Mouse (Mus musculus) adrenal gland, postnatal 4 days (tissue): ENCODE measurements around the gene Ppp2r5d. TPM values are rescaled to one million over a fixed set of nuclear protein-coding genes. Genes with fewer than 3 reads are reported as not detected.

Experiments
- DNase-seq, 2 experiments: peaks; one replicate each; pipeline ENCODE4 v3.0.0; 2021 to 2022; ENCODE audit warnings: low spot score in 2 of 2, mixed read lengths in 2 of 2
- total RNA-seq, 2 experiments: library from RNA; stranded (reverse); gene quantifications; 2 replicates each; pipeline ENCODE4 v1.2.3; 2021

Gene Ppp2r5d
- total RNA-seq, 2 experiments from 2014 or later = 57.7 to 60.1 TPM

DNA sequence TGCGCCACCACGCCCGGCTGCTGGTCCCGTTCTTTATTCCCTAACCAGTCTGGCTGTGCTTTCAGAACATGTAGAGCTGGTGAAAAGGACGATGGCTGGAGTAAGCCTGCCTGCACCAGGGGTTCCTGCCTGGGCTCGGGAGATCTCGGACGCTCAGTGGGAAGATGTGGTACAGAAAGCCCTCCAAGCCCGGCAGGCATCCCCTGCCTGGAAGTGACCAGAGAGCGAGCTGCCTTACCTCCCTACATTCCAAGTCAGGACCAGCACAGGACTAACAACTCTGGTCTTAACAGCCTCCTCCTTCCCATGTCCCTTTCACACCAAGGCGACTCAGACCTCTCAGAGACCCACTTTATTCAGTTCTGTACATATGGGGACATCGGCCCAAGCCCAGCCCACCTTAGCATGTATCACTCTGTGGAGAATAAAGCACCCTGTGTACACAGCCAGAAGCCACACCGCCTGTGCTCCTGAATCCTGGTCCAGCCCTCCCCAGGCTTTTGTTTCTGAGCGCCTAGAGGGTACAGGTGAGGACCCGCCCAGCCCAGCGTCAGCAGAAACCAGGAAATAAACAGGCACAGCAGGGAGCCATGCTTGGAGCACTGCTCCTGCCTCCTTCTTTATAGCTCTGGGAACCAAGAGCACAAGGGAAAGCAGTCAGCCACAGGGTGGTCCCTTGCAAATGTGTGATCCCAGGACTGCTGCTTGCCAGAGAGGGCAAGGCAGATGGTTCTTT lies 22.1 kb downstream of the Ppp2r5d start:
- no peak for DNase-seq

DNA sequence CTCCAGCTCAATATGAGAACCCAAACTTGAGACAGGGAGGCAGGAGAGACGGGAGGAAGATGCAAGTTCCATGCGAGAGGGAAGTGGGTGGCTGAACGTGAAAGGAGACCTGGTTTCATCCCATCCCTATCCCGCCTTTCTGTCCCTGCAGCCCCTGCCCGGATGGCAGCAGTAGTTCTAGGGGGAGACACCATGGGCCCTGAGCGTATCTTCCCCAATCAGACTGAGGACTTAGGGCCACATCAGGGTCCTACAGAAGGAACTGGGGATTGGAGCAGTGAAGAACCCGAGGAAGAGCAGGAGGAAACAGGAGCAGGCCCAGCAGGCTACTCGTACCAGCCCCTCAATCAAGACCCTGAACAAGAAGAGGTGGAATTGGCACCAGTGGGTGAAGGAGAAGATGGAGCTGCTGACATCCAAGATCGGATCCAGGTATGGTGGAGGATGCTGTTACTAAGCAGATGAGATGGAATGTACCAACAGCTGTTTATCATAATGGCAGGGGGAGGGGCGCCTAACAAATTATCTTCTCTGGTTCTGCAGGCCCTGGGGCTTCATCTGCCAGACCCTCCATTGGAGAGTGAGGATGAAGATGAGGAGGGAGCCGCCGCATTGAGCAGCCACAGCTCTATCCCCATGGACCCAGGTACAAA lies 23.3 kb downstream of the Ppp2r5d start:
- DNase-seq = no peak

DNA sequence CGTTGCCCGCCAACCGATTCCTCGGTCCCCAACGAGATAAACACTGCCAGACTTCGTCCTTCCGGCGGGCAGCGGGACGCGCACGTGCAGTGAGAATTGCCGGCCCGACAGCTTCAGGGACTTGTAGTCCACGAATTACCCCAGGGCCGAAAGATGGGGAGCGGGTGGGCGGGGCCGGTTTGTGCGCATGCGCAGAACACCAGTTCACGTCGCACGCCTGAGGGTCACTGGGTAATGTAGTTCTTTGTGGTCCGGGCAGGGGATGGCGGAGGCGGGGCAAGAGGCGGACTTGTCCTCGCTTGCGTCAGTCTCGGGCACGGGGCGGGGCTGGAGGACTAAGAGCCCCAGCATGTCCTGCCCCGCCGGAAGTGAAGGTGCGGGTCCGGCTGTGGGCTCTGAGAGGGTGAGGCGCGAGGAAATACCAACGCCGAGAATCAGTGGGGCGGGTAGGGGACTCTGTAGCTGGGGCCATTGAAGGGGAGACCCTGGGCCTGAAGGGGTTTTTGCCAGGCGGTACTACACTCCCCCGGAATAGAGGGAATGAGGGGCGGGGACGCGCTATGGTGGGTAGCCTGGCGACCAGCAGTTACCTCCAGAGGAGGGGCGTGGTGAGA lies 24.0 kb downstream of the Ppp2r5d start, which contains the start of gene Klhdc3:
Gene Klhdc3, minus strand, starts transcription at position 155 of the 614 bp plus-strand sequence.
- DNase-seq = peak; percentile 91 to 94

DNA sequence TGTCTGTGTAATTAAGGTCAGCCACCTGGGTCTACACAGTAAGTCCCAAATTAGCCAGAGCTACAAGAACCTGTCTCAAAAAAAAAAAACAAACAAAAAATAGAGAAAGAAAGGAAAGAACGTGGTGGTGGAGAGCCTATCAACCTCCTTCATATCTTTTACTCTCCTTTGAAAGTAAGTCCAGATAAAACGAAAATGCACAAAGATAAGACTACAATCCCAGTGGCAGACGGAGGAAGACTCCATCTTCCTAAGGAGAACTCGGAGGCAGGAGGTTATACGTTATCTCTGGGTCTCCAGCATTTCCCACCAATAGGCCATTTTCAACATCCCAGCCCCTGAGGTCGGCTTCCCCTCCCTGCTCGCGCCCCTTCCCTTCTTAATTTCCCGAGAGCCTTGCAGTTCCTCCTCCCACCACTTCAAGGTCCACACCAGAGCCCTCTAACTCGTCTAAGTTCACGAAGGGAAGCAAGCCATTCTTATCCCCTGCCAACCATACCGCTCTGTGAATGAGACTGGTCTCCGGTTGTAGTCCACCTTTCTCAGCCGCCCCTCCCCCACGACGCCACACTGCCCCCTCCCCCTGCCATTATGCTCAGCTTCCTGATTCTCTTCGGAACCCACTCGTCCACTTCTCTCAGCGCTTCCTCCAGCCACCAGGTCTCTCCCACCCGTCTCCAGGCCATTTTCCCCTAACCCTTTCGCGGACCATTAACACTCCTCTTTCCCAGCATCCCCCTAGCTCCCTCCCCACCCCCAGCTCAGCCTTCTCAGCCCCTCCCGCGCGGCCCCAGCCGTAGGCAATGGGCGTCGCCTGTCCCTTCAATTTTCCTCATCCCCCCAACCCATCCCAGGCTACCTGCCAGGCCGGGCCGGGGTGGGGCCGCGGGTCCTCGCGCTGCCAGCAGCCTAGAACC lies 24.8 kb downstream of the Ppp2r5d start:
- no peak for DNase-seq

DNA sequence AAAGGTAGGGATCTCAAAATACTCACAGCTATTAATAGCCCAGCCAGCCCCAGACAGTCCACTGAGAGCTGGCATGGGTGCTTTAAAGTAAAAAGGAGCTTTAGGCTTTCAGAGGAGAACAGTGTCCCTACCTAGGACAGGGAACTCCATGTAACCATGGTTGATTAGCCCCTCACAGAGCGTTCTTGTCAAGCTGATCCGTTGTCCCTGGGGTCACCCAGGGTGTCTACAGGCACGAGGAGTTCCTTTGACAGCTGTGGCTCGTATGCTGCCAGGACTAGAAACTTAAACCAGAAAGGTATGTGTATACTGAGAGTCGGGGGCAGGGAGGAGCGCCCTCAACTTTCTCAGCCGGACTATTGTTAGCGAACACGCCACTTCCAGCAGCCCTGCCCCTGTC lies 26.0 kb downstream of the Ppp2r5d start:
- DNase-seq = no peak

DNA sequence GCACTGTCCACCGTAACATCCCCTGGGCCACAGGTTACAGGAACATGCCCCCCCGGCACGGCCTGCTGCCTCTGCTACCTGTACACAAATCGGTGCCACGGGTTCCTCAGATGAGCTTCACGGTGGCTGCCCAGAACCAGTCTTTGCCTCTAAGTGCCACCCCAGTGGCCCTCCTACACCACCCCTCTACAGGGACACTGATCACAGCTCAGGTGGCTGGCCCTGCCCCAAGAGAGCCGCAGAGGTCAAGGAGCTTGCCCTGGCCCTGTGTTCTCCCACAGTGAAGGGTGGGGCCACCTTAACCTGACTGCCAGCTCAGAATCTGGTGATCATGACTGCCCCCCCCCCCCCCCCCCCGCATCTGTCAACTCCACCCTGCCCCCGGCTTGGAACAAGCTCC lies 26.5 kb downstream of the Ppp2r5d start, which contains the start of gene Mea1:
Gene Mea1, plus strand, starts transcription at position 378 of the 400 bp plus-strand sequence.
- DNase-seq = no peak

DNA sequence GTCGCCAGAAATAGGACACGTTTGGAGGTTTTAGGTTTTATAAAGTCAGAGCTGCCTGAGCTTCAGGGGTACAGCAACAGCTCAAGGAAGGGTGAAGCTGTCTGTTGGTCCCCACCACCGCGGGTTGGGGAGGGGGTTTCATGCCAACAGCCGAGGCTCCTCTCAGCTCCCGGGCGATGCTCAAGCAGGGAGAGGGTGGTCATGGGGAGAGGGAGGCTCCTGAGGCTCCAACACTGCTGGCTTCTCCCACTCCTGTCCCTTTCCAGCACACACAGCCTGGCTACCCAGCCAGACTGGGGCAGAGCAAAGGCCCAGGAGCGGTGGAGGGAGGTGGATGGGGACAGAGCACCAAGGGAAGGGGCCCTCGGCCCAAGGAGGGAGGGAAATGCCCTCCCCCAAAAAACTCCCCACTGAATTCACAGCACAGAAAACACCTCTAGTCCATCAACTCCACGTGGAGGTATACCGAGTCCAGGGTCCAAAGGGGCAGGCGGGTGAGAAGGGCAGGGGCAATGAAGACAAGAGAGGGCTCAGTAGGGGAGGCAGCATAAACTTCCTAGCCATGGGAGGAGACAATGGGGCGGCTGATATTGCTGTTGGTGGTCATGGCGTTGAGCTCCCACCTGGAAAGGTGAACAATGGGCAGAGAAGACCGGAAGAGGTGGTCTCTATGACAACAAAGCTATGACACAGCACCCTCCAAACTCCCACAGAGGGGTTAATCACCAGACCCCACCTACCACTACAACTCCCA lies 30.2 kb downstream of the Ppp2r5d start:
- DNase-seq = no peak

DNA sequence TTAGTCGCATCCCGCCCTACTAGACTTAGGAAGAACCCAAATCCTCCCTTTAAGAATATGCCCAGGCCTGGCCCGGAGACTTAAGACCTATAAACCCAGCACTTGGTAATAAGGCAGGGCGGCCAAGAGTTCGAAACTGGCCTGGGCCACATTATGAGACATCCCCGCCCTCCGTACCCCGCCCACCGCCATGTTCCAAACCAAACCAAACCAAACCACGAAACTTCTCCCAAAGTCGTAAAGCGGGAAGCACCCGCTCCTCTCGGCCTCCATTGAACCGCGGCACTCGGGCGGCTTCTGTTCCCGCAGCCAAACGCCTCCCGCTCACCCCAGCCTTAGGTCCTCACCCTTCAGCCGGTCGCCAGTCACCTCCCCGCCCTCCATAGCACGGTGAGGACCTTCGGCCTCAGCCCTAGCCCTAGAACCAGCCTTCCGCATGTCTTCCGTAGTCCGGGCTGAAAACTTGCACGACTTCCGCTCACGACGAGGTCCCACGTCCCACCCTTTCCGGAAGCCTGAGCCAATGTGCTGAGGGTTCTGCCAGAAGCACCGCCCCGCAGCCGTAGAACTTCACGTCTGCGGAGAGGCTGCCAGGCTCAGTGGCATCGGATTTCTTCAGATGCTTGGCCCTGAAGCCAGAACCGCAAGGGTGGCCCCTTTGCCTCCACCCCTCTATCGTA lies 30.9 kb downstream of the Ppp2r5d start, which contains the start of gene Rrp36:
Gene Rrp36, minus strand, starts transcription at position 503 of the 680 bp plus-strand sequence.
- DNase-seq = peak; percentile 65 to 78

DNA sequence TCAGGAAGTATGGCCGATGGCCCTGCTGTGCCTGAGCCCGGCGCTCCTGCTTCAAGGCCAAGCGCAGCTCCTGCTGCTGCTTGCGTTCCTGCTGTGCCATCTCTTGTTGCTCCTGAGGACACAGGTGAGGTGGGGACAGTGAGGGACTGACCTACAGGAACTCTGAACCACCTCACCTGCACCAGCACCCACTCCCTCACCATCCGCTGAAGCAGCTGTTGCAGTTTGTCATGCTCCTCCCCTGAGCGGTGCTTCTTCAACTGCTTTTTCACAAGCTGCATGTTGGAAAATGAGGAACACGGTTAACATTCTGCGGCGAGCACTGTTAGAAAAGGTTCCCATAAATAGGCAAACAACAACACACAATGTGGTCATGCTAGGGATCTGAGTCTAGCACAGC lies 35.0 kb downstream of the Ppp2r5d start:
- DNase-seq = no peak

DNA sequence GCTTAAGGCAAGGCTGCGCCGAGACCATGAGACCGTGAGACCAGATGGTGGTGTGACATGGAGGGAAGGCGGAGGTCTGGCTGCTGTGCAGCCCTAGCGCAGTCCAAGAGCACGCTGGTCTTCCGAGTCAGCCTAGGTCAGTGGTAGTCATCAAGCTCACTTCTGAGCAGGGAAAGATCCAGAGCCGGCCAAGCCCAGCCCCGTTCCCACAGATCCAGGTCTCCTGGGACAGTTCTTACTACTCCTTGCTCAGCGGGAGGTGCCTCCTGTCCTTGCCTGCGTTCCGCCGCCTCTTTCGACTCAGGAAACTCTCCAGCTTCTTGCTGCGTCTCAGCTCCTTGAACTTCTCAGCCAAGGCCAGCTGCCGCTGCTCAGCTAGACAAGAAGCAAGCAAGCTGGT lies 37.2 kb downstream of the Ppp2r5d start:
- DNase-seq = no peak

DNA sequence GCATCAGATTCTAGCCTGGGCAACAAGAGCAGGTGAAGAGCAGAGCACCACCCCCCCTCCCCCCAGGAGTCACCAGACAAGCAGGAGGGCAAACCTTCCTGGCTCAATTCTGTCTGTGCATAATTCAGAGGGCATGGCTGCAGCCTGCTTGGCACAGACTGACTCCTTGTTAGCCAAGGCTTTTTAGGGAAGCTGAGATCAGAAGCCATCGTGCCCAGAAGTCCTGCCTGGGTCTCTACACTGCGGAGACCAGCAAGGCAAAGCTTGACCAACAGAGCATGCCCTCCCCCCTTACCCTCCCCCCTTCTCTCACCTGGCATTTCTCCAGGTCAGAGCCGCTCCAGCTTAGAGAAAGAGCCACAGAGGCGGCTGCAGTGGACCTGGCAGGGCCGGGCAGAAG lies 42.2 kb downstream of the Ppp2r5d start:
- no peak for DNase-seq

DNA sequence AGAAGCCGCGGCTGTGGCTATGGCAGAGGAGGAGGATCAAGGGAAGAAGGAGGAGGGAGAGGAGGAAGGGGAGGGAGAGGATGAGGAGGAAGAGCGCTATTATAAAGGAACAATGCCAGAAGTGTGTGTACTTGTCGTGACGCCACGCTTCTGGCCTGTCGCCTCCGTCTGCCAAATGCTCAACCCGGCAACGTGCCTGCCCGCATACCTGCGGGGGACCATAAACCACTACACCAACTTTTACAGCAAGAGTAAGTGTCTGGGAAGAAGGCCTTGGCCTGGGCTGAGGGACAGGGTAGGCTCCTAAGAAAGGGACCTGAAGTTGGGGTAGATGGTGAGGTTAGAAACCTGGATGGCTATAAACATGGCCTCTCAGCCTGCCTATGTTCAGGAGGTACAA lies 42.9 kb downstream of the Ppp2r5d start:
- no peak for DNase-seq

DNA sequence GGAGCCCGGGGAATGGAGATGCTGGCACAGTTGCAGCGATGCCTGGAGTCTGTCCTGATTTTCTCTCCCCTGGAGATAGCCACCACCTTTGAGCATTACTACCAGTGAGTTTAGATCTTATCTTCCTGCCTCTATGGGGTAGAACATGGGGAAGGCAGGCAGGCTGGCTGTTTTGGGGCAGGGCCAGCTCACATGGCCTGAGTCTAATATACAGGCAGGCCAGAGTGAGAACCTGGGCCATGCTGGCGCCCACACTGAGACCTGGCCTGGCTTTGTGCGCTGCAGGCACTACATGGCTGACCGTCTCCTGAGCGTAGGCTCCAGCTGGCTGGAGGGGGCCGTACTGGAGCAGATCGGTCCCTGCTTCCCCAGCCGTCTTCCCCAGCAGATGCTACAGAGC lies 43.6 kb downstream of the Ppp2r5d start:
- DNase-seq = no peak

DNA sequence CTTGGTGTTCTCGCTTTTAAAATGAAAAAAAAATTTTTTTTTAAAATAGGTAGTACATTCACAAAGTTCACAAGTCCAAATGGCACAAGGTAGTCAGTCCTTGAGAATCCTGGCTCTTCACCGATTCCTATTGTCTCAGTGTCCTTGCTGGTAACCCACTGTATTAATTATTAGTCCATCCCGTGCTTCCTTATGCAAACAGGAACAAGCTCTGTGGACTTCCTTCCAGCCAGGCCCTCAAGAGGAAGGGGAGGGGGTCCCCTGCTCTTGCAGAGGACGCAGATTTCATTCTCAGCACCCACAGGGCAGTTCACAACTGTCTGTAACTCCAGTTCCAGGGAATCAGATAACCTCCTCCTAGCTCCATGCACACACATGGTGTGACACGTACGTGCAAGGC lies 48.9 kb downstream of the Ppp2r5d start:
- DNase-seq = no peak

DNA sequence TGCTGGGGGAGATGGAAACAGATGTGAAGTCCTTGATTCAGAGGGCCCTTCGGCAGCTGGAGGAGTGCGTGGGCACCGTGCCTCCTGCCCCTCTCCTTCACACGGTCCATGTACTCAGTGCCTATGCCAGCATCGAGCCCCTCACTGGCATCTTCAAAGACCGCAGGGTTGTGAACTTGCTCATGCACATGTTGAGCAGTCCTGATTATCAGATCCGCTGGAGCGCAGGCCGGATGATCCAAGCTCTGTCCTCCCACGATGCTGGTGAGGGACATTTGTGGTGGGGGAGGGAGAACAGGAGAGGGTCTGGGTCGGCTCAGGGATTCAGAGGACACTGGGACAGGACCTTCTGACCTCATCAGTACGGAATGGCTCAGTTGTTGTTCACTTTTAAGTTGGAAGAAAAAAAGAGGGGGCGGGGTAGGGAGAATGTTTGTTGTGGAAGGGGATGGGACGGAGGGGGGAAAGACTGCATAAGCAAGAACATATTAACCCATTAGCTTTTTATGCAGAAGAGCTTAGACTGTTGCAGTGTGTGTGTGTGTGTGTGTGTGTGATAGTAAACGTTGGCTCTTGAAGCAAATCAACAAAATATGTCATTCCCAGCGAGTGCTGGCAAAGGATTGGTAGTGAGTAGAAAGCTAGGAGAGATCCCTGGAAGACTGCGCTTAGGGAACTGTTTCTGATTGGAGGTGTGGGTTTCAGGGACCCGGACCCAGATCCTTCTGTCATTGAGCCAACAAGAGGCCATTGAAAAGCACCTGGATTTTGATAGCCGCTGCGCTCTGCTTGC lies 53.0 kb downstream of the Ppp2r5d start:
- no peak for DNase-seq

DNA sequence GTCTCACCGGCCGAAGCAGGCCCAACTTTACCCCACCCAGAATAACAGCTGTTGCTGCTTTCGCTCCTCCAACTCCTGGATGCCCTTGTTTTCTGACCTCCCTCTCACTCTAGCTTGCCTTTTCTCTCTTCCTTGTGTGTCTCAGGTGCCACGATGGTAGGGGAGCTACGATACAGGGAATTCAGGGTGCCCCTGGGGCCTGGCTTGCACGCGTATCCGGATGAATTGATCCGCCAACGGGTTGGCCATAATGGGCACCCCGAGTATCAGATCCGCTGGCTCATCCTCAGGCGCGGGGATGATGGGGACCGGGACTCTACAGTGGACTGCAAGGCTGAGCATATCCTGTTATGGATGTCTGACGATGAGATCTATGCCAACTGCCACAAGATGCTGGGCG lies 53.6 kb downstream of the Ppp2r5d start:
- DNase-seq = no peak

DNA sequence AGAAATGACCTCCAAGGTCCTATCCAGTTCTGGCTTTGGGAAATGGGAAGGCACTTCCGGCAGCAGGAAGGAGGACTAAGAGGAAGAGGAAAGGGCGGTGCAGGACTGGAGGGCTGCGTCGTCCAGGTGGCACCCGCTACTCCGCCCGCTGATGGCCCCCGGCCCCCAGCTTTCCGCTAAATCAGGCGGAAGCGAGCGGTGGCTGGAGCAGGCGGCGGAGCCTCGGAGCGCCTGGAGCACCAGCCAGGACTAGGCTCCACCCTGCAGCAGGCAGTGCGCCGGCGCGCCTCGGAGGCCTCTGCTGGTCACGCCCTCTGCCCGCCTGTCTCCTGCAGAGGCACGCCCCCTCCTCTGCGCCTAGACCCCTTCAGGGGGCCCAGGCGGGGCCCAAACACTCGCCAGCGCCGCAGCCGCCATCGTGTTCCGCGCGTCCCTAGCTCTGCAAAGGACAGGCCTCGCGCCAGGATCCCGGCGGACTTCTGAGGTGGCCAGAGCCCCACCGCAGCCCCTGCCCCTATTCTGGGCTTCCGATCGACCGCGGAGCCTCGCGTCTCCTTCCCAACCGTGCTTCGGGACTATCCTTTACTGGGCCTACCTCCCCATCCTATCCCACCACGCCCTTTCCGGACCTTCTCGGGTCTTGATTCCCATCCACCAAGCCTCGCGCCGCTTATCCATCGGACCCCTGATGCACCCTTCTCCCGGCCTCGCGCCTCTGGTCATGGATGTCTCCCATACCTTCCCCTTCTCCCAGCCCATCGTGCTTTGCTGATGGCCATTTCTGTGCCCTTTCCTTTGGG lies 54.5 kb downstream of the Ppp2r5d start, which contains the start of gene Cul7:
Gene Cul7, plus strand, starts transcription at position 106 of the 800 bp plus-strand sequence.
- DNase-seq = peak; percentile 80 to 85

DNA sequence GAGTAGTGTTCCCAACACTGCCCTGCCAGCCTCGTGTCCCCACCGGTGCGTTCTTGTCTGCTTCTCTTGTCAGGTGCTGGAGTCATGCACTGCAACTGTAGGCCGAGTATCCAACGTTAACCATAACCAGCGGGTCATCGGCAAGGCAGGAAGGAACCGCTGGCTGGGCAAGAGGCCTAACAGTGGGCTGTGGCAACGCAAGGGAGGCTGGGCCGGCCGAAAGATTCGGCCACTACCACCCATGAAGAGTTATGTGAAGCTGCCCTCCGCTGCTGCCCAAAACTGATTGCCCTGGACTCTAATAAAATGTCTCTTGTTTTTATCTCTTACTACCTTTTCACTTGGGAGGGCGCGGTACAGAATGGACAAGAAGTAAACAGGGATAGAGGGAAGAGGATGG lies 55.1 kb downstream of the Ppp2r5d start:
- DNase-seq = no peak
